Comparison of ENCODE assay signal across 29 mouse cellular contexts in genomic region chr11:107161215-107161614, GRCm38 (mm10). TPM values are rescaled to one million over a fixed set of nuclear protein-coding genes. Genes with fewer than 3 reads are reported as not detected.
DNase-seq lines count a peak whose midpoint lies in the region; ATAC-seq and TF ChIP-seq lines count a peak whose summit lies in the region.
"Had no signal": no experiment of that assay in that cellular context is flagged by ENCODE, and none has a peak within 500 bp of the region (broad histone marks: within the 10 kb centered on the region; RNA-seq: fewer than 3 reads in every experiment).

No protein-coding gene starts in this region.

- 87% methylated on average over 4 of the region's 4 CpGs for WGBS in midbrain, postnatal 0 days
- WGBS in midbrain, embryonic 10.5 days: 86% methylated on average over 4 of the region's 4 CpGs

- no peak overlapping the region for H3K27ac ChIP-seq in midbrain, postnatal 0 days (ENCODE audit: low read depth, low read length)
- H3K27ac ChIP-seq in midbrain, embryonic 10.5 days (replicated peaks): no peak overlapping the region
- H3K27ac ChIP-seq: embryonic facial prominence, embryonic 12.5 days; embryonic facial prominence, embryonic 15.5 days; heart, embryonic 15.5 days; hindbrain, embryonic 10.5 days; hindbrain, embryonic 13.5 days; intestine, embryonic 15.5 days had no signal

- H3K4me2 ChIP-seq in midbrain, postnatal 0 days (ENCODE audit: low read depth, low read length, poor library complexity, severe bottlenecking): no peak overlapping the region
- H3K4me2 ChIP-seq: embryonic facial prominence, embryonic 12.5 days; embryonic facial prominence, embryonic 15.5 days; heart, embryonic 12.5 days; heart, embryonic 15.5 days; hindbrain, embryonic 13.5 days; intestine, embryonic 15.5 days had no signal

- ATAC-seq in midbrain, postnatal 0 days (ENCODE audit: low FRiP score): no peak
- ATAC-seq: activated CD4-positive, CD25-positive, alpha-beta regulatory T cell, adult 4 months; forebrain, embryonic 14.5 days; forebrain, postnatal 0 days; hindbrain, embryonic 16.5 days; intestine, embryonic 15.5 days had no signal

- H3K36me3 ChIP-seq in midbrain, postnatal 0 days (ENCODE audit: insufficient read depth, low read length): no peaks in the 10 kb centered on the region
- peaks cover 14% of the 10 kb centered on the region for H3K36me3 ChIP-seq in midbrain, embryonic 10.5 days

- H3K9me3 ChIP-seq in midbrain, postnatal 0 days (ENCODE audit: low read length): no peaks in the 10 kb centered on the region
- H3K9me3 ChIP-seq in midbrain, embryonic 10.5 days (replicated peaks): no peaks in the 10 kb centered on the region
- H3K9me3 ChIP-seq: embryonic facial prominence, embryonic 12.5 days; embryonic facial prominence, embryonic 15.5 days; heart, embryonic 12.5 days; heart, embryonic 15.5 days; hindbrain, embryonic 10.5 days; intestine, embryonic 15.5 days had no signal

- TF ChIP-seq CTCF in midbrain, postnatal 0 days (IDR thresholded peaks at IDR 0.05): 0 out of 2 replicates have a peak, but pooled peaks have one; percentile 1

- no peaks in the 10 kb centered on the region for H3K27me3 ChIP-seq in midbrain, postnatal 0 days (ENCODE audit: insufficient read depth, low read length)
- H3K27me3 ChIP-seq in midbrain, embryonic 10.5 days (ENCODE audit: low read depth, poor library complexity, severe bottlenecking): no peaks in the 10 kb centered on the region
- H3K27me3 ChIP-seq: embryonic facial prominence, embryonic 12.5 days; embryonic facial prominence, embryonic 15.5 days; heart, embryonic 12.5 days; heart, embryonic 15.5 days; hindbrain, embryonic 13.5 days; intestine, embryonic 15.5 days had no signal

- DNase-seq in midbrain, postnatal 0 days (ENCODE audit: low spot score): no peak
- no peak for DNase-seq in midbrain, embryonic 10.5 days (ENCODE audit: low spot score)
- peak; percentile 31 for DNase-seq in 416B (ENCODE audit: low read depth)
- peak; percentile 53 for DNase-seq in NIH3T3 (ENCODE audit: low read depth)
- no peak for DNase-seq in adrenal gland, adult 2 months
- DNase-seq in cerebellum, postnatal 4 days (ENCODE audit: low spot score in 2 of 2): no peak
- no peak for DNase-seq in lung, postnatal 14 days
- DNase-seq: adrenal gland, adult 8-10 months; adrenal gland, postnatal 25 days; cerebellum, adult 11-12 months; cerebellum, adult 8-10 months; cerebellum, postnatal 10 days; cerebellum, postnatal 36 days; forebrain, postnatal 0 days; gastrocnemius, postnatal 25 days; heart, adult 18-20 months; heart, postnatal 10 days; heart, postnatal 36 days; kidney, adult 11 months had no signal

- H3K9ac ChIP-seq in midbrain, postnatal 0 days (replicated peaks; ENCODE audit: low read length, poor library complexity, severe bottlenecking): no peak overlapping the region
- H3K9ac ChIP-seq: embryonic facial prominence, embryonic 12.5 days; embryonic facial prominence, embryonic 15.5 days; forebrain, postnatal 0 days; heart, embryonic 12.5 days; heart, embryonic 15.5 days; hindbrain, embryonic 13.5 days; intestine, embryonic 15.5 days had no signal

- no peak overlapping the region for H3K4me3 ChIP-seq in midbrain, postnatal 0 days (ENCODE audit: low read depth, low read length)
- H3K4me3 ChIP-seq in midbrain, embryonic 10.5 days: no peak overlapping the region
- H3K4me3 ChIP-seq: embryonic facial prominence, embryonic 12.5 days; embryonic facial prominence, embryonic 15.5 days; heart, embryonic 12.5 days; heart, embryonic 15.5 days; hindbrain, embryonic 10.5 days; hindbrain, embryonic 13.5 days; intestine, embryonic 15.5 days had no signal

- no peaks in the 10 kb centered on the region for H3K4me1 ChIP-seq in midbrain, postnatal 0 days (ENCODE audit: insufficient read depth, low read length)
- H3K4me1 ChIP-seq in midbrain, embryonic 10.5 days: peaks cover 11% of the 10 kb centered on the region
- H3K4me1 ChIP-seq: embryonic facial prominence, embryonic 12.5 days; embryonic facial prominence, embryonic 15.5 days; hindbrain, embryonic 13.5 days; intestine, embryonic 15.5 days had no signal

RNA-seq across cellular contexts. Expression of gene Nol11, which starts 28.0 kb away (rescaled TPM):
- total RNA-seq in midbrain, postnatal 0 days (2014; rRNA removed): 35.6 and 40.9 TPM in 2 replicates
- polyA plus RNA-seq in midbrain, postnatal 0 days (2015; fragmentation: Nextera tagmentation; extraction: Ambion mirVana): 35.4 and 36.9 TPM in 2 replicates
- 71.0 and 71.6 TPM in 2 replicates for polyA plus RNA-seq in midbrain, embryonic 10.5 days (2016; fragmentation: Nextera tagmentation; extraction: Ambion mirVana)
- total RNA-seq in adrenal gland, adult 2 months (2021): 10 to 100 TPM; 24.5 to 25.3 TPM
- polyA plus RNA-seq in adrenal gland, adult 2 months (2012; rRNA removed): 2.1 and 2.6 TPM in 2 replicates

RNA-seq across cellular contexts. Expression of gene Bptf, which starts 29.3 kb away (rescaled TPM):
- total RNA-seq in midbrain, postnatal 0 days (2014; rRNA removed): 41.5 and 56.4 TPM in 2 replicates
- polyA plus RNA-seq in midbrain, postnatal 0 days (2015; fragmentation: Nextera tagmentation; extraction: Ambion mirVana): 14.8 and 20.4 TPM in 2 replicates
- 30.1 and 31.7 TPM in 2 replicates for polyA plus RNA-seq in midbrain, embryonic 10.5 days (2016; fragmentation: Nextera tagmentation; extraction: Ambion mirVana)
- 10 to 100 TPM; 33.6 to 43.6 TPM for total RNA-seq in adrenal gland, adult 2 months (2021)
- 22.1 and 22.4 TPM in 2 replicates for polyA plus RNA-seq in adrenal gland, adult 2 months (2012; rRNA removed)

Comparison
In these comparisons a context has a peak if more than half of its experiments do, and no peak if none do; other contexts are left out.
1. DNase-seq: peak in 416B (single experiment) and NIH3T3 (single experiment); none in midbrain, postnatal 0 days (single experiment), midbrain, embryonic 10.5 days (single experiment), adrenal gland, adult 2 months (single experiment), cerebellum, postnatal 4 days (0 of 2) and lung, postnatal 14 days (single experiment).
2. RNA of gene Nol11, which starts 28.0 kb away (polyA plus RNA-seq): 71.0 to 71.6 TPM in midbrain, embryonic 10.5 days and 35.4 to 36.9 TPM in midbrain, postnatal 0 days; 2.1 to 2.6 TPM in adrenal gland, adult 2 months; every median in the first group is over 10 times any median in the second.